Mouse (Mus musculus) bone marrow macrophage, adult 2 months (primary cell): ENCODE measurements at regions not wholly inside any gene's neighbourhood (a gene's known extent, or its start where the extent isn't known, plus 50 kb on each side); places are given as distances from the start of the nearest gene placed in this dataset.

Experiments
- CTCF ChIP-seq: IDR thresholded peaks from 2 replicates; pipeline ENCODE4 v1.5.1; 2012; ENCODE audit warnings: low read depth, mild to moderate bottlenecking, low read length, moderate library complexity
- POLR2A ChIP-seq: IDR thresholded peaks from 2 replicates; pipeline ENCODE4 v1.6.1; 2012; ENCODE audit warnings: mild to moderate bottlenecking, low read depth, low read length, borderline replicate concordance

- TF ChIP-seq CTCF (no peak), POLR2A (no peak)
Observed at GRCm38 (mm10) chr12:107027842-107028549, 460.4 kb upstream of the 3110018I06Rik start.
